Mouse (Mus musculus): ENCODE results near the gene Apoa4. TPM values are rescaled to one million over a fixed set of nuclear protein-coding genes. Genes with fewer than 3 reads are reported as not detected.

Apoa4 gene
- total RNA-seq (2021) = 1 to 10 TPM; 2.9 to 8.5 TPM
- long read RNA-seq, experiment 1, partial matches to known transcripts = 2 of 19 reads
- long read RNA-seq, experiment 1, other reads (novel, unspliced or antisense) = 14 of 19 reads
- long read RNA-seq, experiment 2 = 0 reads

DNA sequence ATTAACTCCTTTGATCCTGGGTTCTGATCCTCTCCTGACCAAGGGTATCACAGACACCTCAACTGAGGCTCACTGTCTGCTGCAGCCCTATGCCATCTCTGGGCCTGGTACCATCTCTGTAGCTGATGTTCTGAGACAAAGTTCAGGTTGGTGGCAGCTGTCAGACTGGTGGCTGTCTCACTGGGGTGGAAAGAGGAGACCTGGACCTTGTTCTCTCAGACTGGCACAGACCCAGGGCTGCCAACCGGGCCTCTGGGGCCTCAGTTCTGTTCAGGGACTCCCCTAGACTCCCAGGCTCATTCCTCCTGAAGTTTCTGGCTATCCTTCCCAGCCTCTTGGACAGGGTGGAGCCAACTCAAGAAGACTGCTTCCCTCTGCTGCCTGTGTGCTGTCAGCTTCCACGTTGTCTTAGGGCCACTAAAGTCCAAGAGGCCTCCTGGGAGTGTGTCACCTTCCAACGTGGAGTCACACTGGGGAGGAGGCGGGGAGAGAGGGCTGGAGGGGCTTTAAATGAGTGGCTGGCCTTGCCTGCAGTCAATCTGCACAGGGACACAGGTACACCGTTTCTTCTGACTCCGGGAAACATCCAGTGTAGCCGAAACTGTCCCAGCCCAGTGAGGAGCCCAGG is at the start of gene Apoa4:
Gene Apoa4, plus strand, starts transcription at position 171 of the 628 bp plus-strand sequence.
- no peak for DNase-seq

DNA sequence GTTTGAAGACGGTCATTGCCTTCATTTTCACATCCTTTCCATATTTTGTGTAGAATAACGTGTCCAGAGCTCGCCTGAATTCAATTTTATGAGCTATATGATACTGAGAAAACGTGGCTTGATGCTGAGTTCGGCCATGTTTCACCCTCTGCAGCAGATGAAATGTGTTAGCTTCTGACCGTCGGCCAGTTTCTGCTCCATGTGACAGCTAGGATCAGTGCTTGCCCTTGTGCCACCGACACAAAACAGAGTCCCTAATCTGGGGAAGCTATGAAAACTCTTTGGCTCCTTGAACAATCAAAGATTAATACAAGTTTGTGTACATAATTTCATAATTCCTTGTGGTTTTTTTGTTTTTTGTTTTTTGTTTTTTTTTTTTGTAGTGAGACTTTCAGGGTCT is 49.3 kb upstream of the Apoa4 start:
- no peak for DNase-seq

DNA sequence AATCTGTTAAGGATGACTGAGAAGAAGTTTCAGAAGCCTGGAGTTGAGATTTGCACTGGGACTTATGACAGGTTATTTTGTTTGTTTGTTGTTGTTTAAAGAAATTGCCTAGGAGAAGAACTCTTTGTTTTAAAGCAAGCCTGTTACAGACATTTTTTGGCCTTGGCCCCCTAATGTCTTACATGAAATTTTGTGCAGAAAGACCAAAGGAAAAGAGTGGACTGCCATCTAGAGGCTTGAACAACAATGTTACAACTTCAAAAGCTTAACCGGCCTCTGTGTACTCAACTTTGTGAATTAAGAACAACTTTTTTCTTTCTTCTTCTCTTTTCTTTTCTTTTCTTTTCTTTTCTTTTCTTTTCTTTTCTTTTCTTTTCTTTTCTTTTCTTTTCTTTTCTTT is 48.9 kb upstream of the Apoa4 start:
- DNase-seq = no peak

DNA sequence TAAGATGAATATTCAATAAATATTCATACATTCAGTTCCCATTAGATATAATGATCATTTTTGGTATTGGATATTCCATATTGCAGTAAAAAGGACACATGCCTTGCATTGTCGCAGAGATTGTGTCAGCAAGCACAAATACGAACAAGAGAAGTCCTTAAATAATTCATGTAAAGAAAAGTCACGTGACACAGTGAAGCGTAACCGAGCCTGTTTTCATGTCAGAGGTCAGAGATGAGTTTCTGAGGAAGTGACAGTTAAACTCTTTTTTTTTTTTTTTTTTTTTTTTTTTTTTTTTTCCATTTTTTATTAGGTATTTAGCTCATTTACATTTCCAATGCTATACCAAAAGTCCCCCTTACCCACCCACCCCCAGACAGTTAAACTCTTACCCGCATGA is 47.9 kb upstream of the Apoa4 start:
- DNase-seq = no peak

DNA sequence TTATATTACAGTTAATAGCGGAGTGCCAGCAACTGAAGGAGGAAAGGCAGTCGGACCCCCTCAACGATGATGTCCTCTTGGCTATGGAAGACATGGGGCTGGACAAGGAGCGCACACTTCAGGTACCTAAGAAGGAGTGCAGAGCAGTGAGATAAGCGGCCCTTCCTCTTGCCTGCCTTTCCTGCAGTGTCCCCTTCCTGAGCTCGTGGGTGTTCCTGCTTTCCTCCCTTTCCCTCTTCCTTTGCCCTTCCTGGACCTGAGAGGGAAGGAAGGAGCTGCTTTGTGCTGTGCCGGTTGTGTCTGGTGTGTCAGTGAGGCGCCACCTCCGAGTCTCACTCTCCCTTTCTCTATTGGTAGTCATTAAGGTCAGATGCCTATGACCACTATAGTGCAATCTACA is 45.7 kb upstream of the Apoa4 start:
- DNase-seq = no peak

DNA sequence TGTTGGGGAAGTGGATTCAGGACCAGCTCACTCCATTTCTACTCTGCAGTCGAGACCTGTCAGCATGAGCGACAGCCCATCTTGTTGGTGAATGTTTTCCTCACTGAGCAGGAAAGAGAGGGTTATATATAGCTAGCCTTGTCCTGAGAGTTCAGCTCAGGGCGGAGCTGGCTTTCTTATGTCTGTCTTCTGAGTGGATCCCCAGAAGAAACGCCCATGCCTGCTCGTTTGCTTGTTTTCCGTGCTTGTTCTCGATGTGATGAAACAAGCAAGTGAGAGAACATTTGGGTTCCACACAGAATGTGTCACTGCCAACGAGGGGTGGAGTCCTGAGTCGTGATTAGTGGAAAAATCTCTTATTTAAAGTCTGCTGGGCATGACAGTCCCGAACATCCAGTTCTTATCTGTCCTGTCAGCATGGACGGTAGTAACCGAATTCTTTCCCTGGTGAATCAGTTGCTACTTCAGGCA is 43.8 kb upstream of the Apoa4 start:
- DNase-seq = no peak

DNA sequence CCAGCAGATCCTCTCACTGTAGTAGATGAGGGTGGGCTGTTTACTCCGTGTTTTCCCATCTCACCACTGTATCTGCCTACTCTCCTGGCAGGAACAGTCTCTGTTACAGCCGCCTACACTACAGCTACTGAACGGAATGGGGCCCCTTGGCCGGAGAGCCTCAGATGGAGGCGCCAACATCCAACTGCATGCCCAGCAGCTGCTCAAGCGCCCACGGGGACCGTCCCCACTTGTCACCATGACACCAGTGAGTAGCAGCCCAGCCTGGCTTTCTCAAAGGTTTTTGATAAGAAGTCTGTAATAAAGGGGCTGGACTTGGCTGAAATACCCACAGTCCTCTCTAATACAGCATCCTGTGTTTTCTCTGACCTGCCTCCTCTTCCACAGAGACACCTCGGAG is 42.0 kb upstream of the Apoa4 start:
- no peak for DNase-seq

DNA sequence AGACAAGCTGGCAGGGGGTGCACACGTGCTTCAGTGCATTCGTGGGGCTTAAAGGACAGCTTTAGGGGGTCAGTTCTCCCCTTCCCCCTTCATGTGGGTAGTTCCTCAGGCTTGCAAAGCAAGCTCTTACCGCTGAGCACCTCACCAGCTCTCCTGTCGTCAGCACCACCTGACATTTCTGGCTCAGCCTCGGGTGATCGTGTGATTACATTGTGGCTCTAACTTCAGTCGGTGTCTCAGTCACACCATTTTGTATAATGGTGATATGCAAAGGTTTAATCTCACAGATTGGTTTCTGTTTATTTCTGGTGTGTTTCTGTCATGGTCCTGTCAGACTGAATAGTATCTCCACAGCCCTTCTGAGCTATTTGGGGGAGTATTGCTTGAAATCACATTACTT is 41.6 kb upstream of the Apoa4 start:
- DNase-seq = no peak

DNA sequence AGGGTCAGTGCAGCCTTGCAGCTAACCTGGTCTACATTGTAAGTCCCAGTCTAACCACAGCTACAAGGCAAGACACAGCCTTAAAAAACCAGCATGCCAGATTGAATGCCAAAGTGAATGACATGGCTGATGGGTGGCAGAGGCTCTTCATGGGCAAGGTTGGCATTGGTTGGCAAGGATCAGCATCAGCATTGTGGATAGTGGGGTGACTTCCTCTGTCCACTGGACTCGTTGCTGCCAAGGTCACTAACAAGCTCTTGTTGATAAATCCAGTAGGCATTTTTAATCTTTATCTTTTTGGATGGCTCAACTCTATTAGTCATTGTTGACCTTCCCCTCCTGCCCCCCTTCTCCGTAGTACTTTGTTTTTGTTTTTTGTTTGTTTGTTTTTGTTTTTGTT is 40.9 kb upstream of the Apoa4 start:
- no peak for DNase-seq

DNA sequence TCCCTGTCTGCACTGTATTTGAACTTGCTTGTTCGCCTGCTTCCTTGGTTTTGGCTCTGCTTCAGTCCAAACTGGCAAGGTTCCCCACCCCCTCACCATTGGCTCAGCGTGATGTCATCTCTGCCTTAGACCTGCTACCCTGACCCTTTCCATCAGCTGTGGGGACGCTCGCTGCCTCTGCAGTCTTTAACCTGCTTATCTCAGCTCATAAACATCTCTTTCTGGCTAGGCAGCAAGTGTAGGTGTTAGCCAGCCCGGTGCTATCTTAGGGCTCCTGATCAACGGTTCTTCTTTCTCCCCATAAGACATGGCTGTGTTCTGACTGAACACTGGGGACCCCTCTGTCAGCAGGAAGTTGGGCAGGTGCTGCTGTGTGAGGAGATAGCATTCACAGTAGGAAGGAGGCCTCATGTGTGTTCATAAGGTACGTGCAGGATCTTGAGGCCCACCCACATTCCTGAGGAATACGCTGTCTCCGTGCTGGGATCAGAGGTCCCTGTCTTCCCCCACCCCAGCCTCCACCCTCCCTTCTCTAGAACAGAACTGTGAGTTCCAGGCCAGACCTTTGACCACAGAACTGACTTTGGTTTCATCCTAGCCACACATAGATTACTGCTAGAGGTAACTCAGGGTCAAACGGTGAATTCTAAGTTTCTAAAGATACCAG is 33.5 kb upstream of the Apoa4 start:
- DNase-seq = no peak

DNA sequence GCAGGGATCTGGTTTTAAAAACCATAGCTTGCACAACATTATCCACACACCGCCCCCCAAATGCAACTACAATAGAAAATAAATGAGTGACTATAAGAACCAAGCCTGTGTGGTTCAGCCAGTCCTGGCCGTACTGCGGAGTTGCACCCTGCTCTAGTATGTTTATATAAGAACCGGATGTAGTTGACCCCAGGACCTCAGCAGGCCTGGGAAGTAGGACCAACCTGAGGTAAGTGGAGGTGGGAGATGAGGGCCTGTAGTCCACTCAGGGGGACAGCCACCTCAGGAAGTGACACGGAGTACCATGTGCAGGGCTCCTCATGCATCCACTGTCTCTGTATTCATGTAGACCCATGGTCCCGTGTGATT is 33.0 kb upstream of the Apoa4 start:
- DNase-seq = no peak

DNA sequence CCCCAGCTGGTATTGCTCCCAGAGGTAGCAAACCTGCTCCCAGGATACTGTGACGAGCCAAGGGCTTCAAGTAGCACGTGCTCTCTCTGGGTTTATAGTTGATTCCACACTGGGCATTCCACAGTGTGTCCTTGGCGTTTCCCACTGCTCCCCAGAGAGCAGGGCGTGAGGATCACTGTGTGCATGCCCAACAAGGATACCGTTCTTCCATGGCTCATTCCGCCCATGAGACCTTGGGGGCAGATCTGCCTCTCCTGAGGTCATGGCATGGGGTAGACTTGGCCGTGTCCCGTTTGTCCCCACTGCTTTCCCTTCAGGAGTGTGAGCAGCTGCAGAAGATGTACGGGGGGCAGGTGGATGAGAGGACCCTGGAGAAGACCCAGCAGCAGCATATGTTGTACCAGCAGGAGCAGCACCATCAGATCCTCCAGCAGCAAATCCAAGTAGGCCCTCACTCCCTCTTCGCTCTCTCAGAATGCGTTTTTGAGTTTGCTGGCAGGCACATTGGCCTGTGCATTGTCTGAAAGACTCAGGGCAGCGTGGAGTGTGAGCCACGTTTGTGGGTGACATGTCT is 32.0 kb upstream of the Apoa4 start:
- peak; percentile 50 for DNase-seq

DNA sequence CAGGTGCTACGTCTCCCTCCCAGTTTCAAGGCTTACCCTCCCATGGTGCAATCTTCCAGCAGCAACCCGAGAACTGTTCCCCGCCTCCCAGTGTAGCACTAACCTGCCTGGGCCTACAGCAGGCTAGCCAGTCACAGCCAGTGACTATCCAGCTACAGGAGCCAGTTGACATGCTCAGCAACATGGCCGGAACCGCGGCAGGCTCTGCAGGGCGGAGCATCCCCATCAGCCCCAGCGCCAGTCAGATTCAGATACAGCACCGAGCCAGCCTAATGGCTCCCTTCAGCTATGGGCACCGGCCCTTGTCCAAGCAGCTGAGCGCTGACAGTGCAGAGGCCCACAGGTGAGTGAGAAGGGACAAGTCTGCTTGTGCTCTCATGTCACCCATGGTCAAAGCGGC is 30.0 kb upstream of the Apoa4 start:
- DNase-seq = no peak

DNA sequence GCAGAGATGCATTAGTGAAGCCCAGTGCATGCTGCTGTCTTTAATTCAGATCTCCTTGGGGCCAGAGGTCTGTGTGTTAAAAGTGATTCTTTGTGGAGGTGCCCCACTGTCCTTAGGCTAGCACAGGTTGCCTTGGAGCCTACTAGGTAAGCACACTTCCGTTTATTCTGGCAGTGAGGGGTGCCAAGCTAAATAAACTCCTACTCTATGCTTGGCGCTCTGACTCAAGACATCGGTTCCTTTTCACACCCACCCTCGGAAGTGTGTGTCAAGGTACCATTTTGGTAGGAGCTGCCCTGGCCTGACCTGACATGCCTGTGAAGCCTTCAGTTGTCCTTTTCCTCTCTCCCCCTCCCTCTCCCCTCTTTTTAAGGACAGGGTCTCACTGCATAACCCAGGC is 26.2 kb upstream of the Apoa4 start:
- no peak for DNase-seq

DNA sequence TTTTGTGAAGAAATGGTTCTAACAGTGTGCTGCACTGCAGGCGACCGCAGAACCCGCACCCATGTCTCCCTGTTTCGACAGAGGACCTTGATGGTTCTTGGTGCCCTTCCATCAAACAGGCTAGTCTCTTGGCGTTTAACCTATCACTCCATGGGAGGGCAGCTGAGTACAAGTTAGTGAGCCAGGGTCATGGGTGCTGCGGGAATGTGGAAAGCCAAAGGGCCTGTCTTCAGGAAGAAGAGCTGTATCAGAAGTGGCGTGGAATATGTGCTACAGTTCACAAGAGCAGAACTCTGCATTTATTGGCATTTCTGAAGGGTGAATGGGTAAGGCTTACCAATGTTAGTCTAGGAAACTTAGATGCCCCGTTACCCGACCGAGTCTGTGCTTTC is 25.6 kb upstream of the Apoa4 start:
- no peak for DNase-seq

DNA sequence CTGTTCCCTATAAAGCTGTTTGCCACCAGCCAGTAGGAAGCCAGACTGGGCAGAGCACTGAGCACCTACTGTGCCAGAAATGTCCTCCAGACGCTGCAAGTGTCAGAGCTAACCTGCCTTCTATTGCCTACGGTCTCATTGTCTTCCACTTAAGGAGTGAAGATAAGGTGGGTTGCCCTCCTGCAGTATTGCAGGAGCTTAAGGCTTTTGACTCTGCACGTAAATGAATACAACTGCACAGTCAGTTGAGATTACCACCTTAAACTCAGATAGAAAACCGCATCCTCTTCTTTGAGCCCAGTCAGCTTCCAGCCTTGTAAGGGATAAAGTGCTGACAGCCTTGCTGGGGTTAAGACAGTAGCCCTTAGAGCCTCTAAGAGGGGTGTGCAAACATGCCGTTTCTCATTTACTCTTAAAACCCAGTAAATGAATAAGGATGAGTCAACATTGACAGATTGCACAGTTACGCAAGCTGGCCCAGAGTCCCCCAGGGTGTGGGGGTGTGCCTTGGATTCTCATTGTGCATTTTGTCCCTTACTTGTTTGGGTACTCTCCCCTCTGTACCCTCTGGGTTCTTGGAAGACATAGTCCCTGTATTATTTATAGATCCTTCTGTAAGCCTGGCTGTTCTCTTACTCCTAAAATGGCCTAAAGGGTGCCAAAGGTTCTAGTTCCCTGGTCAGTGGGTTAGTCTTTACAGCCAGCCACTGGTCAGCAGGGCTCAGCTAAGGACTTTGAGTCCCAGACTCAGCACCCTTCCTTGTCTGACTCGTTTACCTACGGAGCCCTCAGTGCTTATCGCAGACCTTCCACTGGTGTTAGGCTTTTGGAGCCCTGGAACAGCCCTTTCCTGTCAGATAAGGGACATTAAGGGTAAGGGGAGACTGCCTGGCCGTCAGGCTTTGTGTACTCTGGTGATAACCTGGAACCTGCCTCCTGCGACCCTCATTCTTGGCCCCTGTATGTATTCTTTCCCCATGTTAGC is 24.9 kb upstream of the Apoa4 start:
- DNase-seq = peak; percentile 47

DNA sequence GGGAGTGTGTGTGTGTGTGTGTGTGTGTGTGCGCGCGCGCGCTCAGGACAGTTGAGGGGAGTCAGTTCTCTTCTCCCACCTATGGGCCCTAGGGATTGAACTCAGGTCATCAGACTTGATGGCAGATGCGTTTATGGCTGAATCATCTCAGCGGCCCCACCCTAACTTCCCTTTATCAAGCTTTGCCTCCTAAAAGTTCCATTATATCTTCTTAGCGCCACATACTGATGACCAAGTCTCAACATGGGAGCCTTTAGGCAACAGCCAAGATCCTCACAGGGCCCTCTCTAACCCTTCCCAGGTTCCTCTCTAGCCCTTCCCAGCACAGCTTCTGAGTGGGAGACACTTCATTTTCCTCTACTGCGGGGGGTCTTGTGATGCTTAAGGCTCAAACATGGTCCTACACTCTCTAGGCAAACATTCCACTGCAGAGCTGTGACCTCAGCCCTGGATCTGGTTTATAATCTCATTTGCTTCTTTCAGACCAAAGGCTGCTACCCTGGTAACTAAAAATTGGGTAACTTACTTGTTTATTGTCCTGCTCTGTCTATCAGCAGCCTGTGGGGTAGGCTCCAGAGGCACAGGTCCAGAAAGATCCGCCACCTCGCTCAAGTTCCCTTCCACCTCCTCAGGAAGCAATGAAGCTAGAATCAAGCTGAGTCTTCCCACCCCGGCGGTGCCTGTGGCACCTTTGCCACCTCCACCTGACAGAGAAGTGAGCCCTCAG is 23.6 kb upstream of the Apoa4 start:
- DNase-seq = no peak

DNA sequence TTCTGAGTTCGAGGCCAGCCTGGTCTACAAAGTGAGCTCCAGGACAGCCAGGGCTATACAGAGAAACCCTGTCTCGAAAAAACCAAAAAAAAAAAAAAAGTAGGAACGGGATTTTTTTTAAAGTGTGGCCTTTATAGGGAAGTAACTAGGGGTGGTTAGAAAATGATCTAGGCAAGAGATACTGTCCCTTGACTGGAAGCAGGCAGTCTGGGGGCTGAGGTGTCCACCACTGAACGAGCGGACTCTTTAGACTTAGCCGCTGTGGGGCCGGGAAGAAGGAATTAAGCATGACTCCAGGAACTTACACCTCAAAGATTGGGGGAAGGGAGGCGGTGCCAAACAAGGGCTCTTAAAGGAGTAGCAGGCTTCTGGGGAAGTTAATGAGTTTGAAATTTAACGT is 22.3 kb upstream of the Apoa4 start:
- no peak for DNase-seq

DNA sequence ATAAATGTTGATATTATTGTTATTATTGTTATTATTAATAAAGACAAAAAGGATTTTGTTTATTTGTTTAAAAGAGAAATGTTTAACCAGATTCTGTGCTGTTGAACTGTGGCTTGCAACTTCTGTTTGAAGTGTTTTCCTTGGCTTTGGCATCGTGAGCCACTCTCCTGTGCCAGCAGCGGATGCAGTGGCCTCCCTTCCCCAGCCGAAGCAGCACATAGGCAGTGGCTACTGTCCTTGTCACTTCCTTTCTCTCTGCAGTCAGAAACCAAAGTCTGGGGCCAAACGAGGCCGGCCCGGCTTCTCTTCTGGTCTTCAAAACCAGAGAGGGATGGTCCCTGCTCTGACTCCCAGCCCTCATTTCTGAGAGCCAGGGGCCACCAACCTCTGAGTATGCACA is 17.4 kb upstream of the Apoa4 start:
- no peak for DNase-seq

DNA sequence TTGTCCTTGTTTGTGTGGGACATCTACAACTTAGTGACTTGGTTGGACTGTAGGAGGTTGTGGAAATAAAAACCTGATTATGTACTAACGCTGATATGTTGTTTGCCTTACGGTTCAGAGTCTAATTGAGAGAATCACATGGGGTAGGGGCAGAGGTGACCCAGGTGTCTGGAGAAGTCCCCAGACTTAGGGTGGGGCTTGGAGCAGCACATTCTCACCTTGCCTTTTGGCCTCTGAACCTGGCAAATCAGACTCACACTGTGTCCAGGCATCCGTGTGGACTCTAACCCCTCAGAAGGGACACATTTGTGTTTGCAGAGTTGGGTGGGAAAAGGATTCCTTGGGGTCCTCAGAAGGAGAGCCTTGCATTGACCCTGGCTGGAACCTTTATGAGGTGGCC is 16.4 kb upstream of the Apoa4 start:
- DNase-seq = no peak

DNA sequence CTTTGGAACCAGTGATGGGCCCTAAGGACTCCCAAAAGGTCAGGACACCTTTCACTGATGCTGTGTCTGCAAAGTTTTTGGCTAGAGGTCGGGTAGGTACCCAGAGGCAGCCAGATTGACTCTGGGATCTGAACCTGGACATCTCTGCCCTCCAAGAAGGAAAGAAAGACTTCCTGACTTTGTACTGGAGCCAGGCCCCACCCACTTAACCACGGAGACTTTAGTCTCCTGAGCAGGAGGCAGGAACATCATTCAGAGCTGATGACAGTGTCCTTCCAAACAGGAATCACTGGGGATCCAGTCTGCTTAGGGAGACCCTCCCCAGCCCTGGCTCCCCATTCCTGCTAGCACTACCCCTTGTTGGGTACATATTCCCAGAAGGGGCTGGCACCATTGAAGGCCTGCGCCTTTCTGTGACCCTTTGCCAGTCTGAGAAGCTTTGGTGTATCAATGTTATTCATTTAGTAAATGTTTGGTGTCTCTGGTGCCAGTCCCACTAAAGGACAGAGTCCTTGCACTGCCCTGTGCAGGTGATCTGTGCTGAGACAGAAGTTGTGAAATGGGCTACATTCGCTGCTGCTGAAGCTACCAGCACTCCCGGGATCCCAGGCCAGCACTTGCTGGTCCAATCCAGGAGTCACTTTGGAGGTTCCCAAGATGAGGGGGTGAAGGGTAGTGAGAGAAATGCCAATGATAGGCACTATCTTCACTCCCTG is 15.4 kb upstream of the Apoa4 start:
- DNase-seq = no peak
